Mouse (Mus musculus) midbrain, embryonic 11.5 days (tissue): Measurements from ENCODE around the gene Kbtbd8. TPM values are rescaled to one million over a fixed set of nuclear protein-coding genes. Genes with fewer than 3 reads are reported as not detected.

ENCODE experiments used
- ATAC-seq: fragments of 200-750 bp; cut with Nextera tagmentation; 2 replicates; pipeline ENCODE4 v1.8.0; 2017; ENCODE audit warnings: moderate TSS enrichment, moderate library complexity; ENCODE audit not compliant: low FRiP score
- DNase-seq: peaks from one replicate; pipeline ENCODE4 v3.0.0; 2015; ENCODE audit warnings: low spot score; ENCODE audit errors: missing footprints
- H3K27ac ChIP-seq: fragments of 300-500 bp; sonication (generic); 2 replicates; pipeline ENCODE4 v1.5.1; 2014; ENCODE audit warnings: low read depth, low read length
- H3K27me3 ChIP-seq: fragments of 300-500 bp; sonication (generic); 2 replicates; pipeline ENCODE4 v1.6.1; 2014; ENCODE audit warnings: mild to moderate bottlenecking, low read length, moderate library complexity, mixed read lengths; ENCODE audit not compliant: control insufficient read depth, insufficient read depth
- H3K36me3 ChIP-seq: fragments of 300-500 bp; sonication (generic); 2 replicates; pipeline ENCODE4 v1.6.1; 2014; ENCODE audit warnings: mild to moderate bottlenecking, low read length, moderate library complexity, mixed read lengths; ENCODE audit not compliant: control insufficient read depth, insufficient read depth
- H3K4me1 ChIP-seq: fragments of 300-500 bp; sonication (generic); 2 replicates; pipeline ENCODE4 v1.6.1; 2014; ENCODE audit warnings: low read length; ENCODE audit not compliant: control insufficient read depth, insufficient read depth
- H3K4me2 ChIP-seq: fragments of 300-500 bp; sonication (generic); 2 replicates; pipeline ENCODE4 v1.6.1; 2014; ENCODE audit warnings: mild to moderate bottlenecking, moderate library complexity
- H3K4me3 ChIP-seq: fragments of 300-500 bp; sonication (generic); 2 replicates; pipeline ENCODE4 v1.5.1; 2014; ENCODE audit warnings: low read depth, low read length
- H3K9ac ChIP-seq: fragments of 300-500 bp; sonication (generic); 2 replicates; pipeline ENCODE4 v1.6.1; 2014; ENCODE audit warnings: low read length
- H3K9me3 ChIP-seq: fragments of 300-500 bp; sonication (generic); 2 replicates; pipeline ENCODE4 v1.6.1; 2016; ENCODE audit warnings: low read length; ENCODE audit not compliant: control insufficient read depth
- WGBS: fragments of 180-500 bp; shearing (Covaris S2); extraction: QIAGEN DNeasy Blood & Tissue Kit; methylation state at CpG from one replicate; pipeline ENCODE4 v1.1.7; 2014; 5-methylcytosine and 5-hydroxymethylcytosine counted together
- polyA plus RNA-seq: library from polyadenylated mRNA; unstranded; fragments of >200 nt; fragmentation: Nextera tagmentation; extraction: Ambion mirVana; gene quantifications from 2 replicates; pipeline ENCODE4 v1.2.1, GENCODE M21; 2014

Kbtbd8 gene
- polyA plus RNA-seq, 1 experiment from 2014 or later: 10.1 TPM

DNA sequence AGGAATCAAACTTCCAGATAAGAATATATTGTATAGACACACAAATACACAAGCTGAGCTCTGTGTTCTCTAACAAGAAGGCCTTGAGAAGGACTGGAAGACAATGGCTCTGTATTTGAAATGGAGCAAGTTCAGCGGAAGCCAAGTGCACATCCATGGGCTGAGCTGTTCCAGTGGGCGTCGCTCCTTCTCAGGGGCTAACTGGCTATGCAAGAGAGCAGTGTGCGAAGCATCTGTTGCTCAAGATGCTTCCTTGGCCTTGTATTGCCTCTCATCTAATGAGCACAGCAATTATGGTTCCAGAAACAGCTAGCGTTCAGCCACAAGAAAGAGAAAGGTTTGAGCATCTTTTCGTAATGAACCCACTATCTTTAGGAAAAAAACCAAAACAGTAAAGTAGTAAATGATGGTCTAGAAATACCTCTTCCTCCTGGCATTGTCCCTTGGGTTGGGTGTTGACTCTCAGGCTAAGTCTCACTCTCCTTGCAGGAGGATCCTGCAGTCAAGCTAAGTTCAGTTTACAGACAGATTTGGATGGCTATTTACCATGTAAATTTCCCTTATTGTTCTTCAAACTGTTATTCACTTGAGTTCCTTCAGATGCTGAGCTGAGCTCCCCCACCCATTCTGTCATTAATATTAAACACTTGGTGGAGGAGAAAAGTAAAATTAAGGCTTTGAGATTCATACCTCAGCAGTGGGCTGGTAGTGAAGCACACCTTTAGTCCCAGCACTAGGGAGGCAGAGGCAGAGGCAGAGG, 7.2 kb upstream of the Kbtbd8 start:
- ATAC-seq (no peak), DNase-seq (peak; percentile 53)
- no peak overlapping the region for H3K4me2 ChIP-seq
- H3K27me3 ChIP-seq: no peaks in the 10 kb centered on the region
- H3K4me3 ChIP-seq: no peak overlapping the region
- H3K4me1 ChIP-seq: no peaks in the 10 kb centered on the region
- H3K9ac ChIP-seq: no peak overlapping the region
- H3K36me3 ChIP-seq: no peaks in the 10 kb centered on the region
- no peak overlapping the region for H3K27ac ChIP-seq
- WGBS: 90% methylated on average over 6 of the region's 6 CpGs
- H3K9me3 ChIP-seq: no peaks in the 10 kb centered on the region

- Histone ChIP-seq H3K27ac (no peak overlapping the region), H3K4me3 (no peak overlapping the region), H3K4me1 (no peaks in the 10 kb centered on the region), H3K9ac (no peak overlapping the region), H3K4me2 (no peak overlapping the region), H3K36me3 (no peaks in the 10 kb centered on the region), H3K9me3 (no peaks in the 10 kb centered on the region), H3K27me3 (no peaks in the 10 kb centered on the region)
- ATAC-seq (no peak), DNase-seq (no peak)
- WGBS: 75% methylated on average over 5 of the region's 5 CpGs
Observed at GRCm38 (mm10) chr6:95112015-95112414, 5.0 kb upstream of the Kbtbd8 start.

DNA sequence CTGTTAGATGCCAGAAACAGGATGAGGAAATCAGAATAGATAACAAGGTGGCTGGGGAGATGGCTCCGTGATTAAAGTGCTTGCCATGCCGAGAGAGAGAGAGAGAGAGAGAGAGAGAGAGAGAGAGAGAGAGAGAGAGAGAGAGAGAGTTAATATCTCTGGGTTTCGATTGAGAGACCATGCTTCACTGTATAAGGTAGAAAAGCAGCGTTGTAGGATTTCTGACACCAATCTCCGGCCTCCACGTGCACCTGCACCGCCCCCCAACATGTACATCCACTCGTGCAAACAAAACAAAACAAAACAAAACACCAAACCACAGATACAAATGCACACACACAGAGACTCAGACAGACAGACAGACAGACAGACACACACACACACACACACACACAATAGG, 527 bp upstream of the Kbtbd8 start:
- H3K4me2 ChIP-seq: no peak overlapping the region
- H3K4me3 ChIP-seq: no peak overlapping the region
- H3K36me3 ChIP-seq: no peaks in the 10 kb centered on the region
- H3K9ac ChIP-seq: no peak overlapping the region
- H3K9me3 ChIP-seq: no peaks in the 10 kb centered on the region
- no peak for ATAC-seq
- no peak overlapping the region for H3K27ac ChIP-seq
- H3K27me3 ChIP-seq: no peaks in the 10 kb centered on the region
- WGBS: 68% methylated on average over 8 of the region's 8 CpGs
- no peak for DNase-seq
- no peaks in the 10 kb centered on the region; the same call in 1 of the 2 replicates for H3K4me1 ChIP-seq

DNA sequence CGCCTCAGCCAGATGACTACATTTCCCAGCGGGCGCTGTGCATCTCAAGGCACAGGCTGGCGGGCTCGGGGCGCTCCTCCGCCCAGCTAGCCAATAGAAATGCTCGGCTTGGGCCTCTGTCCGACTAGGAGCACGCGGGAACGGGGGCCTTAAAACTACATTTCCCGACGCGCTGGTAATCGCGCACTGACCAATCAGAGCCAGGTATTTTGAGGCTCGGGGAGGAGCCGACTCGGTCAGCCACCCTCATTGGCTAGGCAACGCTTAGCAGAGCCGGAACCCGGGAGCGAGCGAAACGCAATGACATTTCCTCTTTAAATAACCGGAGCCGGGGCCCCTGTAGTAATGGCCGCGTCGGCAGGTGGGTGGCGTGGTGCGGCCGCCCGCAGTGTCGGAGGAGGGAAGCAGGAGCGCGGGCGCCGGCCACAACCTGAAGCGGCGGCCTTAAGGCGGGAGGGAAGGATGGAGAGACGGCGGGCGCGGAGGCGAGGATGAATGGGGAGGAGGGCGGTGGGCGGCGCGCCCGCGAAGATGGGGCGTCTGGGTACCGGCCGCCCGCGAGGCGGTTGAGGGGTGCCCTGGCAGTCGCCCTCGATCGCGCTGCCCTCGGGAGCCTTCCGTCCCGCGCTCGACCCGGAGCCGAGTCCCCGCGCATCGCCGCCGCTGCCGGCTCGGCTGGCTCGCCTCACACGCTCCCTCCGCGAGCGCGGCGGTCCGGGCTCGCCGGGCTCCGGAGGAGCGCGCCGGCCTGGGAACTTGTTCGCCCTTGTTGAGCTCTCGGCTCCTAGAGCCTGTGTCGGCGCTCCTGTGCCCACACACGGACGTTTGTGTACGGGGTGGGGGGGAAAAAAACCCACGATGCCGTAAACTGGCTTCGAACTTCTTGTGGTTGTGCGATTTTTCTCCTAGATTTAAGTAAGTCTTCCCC, 838 bp downstream of the Kbtbd8 start:
- WGBS: under 1% methylated on average over 91 of the region's 103 CpGs
- H3K9me3 ChIP-seq: no peaks in the 10 kb centered on the region
- H3K4me1 ChIP-seq: no peaks in the 10 kb centered on the region; the same call in 1 of the 2 replicates
- H3K27me3 ChIP-seq: no peaks in the 10 kb centered on the region
- peak overlapping the region; percentile 87 for H3K4me3 ChIP-seq
- H3K27ac ChIP-seq: peak overlapping the region; percentile 77
- H3K36me3 ChIP-seq: peaks cover 3% of the 10 kb centered on the region; the same call in 1 of the 2 replicates
- DNase-seq: peak; percentile 99
- peak overlapping the region; percentile 75 for H3K4me2 ChIP-seq
- ATAC-seq: peak; percentile 99
- peak overlapping the region; percentile 86 for H3K9ac ChIP-seq

- Histone ChIP-seq H3K27ac (no peak overlapping the region), H3K9me3 (no peaks in the 10 kb centered on the region), H3K36me3 (peaks cover 3% of the 10 kb centered on the region; the same call in 1 of the 2 replicates), H3K4me1 (no peaks in the 10 kb centered on the region; the same call in 1 of the 2 replicates), H3K27me3 (no peaks in the 10 kb centered on the region), H3K9ac (no peak overlapping the region), H3K4me3 (no peak overlapping the region), H3K4me2 (no peak overlapping the region)
- WGBS: 89% methylated on average over 3 of the region's 3 CpGs
- no peak for ATAC-seq
- DNase-seq: no peak
Observed at GRCm38 (mm10) chr6:95119389-95119788, 2.3 kb downstream of the Kbtbd8 start.

DNA sequence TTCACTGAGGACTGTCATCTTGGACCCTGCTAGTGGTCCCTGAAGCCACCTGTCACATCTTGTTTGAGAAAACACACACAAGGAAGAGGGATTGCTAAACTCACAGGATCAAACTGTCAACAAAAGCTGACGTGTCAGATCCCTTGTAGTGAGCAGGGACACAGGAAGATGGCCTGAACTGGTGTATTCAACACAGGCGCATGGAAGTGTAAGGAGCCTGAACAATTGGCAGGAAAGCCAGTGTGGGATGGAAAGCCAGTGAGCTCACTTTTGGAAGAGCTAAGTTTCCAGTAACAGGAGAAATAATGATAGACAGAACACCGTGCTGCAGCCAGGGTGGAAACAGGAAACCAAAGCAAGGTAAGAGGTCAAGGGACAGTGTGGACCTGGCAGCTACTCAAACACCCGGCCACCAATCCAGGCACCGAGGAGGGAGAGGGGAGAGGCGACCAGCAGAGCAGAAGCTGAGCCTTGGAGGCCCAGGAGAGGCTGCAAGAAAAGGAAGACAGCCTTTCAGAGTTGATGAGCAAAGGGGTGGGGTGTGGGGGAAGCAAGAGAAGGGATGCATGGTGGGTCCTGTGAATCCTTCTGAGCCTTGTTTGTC, 33.0 kb downstream of the Kbtbd8 start:
- no peak for ATAC-seq
- Histone ChIP-seq H3K4me2 (no peak overlapping the region), H3K27ac (no peak overlapping the region), H3K4me3 (no peak overlapping the region), H3K9me3 (no peaks in the 10 kb centered on the region), H3K4me1 (no peaks in the 10 kb centered on the region), H3K36me3 (no peaks in the 10 kb centered on the region), H3K27me3 (no peaks in the 10 kb centered on the region), H3K9ac (no peak overlapping the region)
- DNase-seq: no peak
- 69% methylated on average over 6 of the region's 6 CpGs for whole genome bisulfite sequencing

GRCm38 (mm10) chr6:95150885-95151284, 33.8 kb downstream of the Kbtbd8 start:
- no peak overlapping the region for H3K4me3 ChIP-seq
- H3K9me3 ChIP-seq: no peaks in the 10 kb centered on the region
- no peak overlapping the region for H3K27ac ChIP-seq
- no peak overlapping the region for H3K4me2 ChIP-seq
- 86% methylated on average over 4 of the region's 4 CpGs for WGBS
- no peaks in the 10 kb centered on the region for H3K36me3 ChIP-seq
- DNase-seq: no peak
- H3K27me3 ChIP-seq: no peaks in the 10 kb centered on the region
- H3K4me1 ChIP-seq: no peaks in the 10 kb centered on the region
- H3K9ac ChIP-seq: no peak overlapping the region
- no peak for ATAC-seq

GRCm38 (mm10) chr6:95151563-95151962, 34.5 kb downstream of the Kbtbd8 start:
- Histone ChIP-seq H3K9ac (no peak overlapping the region), H3K4me3 (no peak overlapping the region), H3K27me3 (no peaks in the 10 kb centered on the region), H3K4me2 (no peak overlapping the region), H3K27ac (no peak overlapping the region), H3K9me3 (no peaks in the 10 kb centered on the region; the same call in 1 of the 2 replicates), H3K4me1 (no peaks in the 10 kb centered on the region), H3K36me3 (no peaks in the 10 kb centered on the region)
- 65% methylated on average over 2 of the region's 2 CpGs for WGBS
- DNase-seq: no peak
- ATAC-seq: no peak
